Mouse (Mus musculus): ENCODE measurements at regions not wholly inside any gene's neighbourhood (a gene's known extent, or its start where the extent isn't known, plus 50 kb on each side); places are given as distances from the start of the nearest gene placed in this dataset.

DNA sequence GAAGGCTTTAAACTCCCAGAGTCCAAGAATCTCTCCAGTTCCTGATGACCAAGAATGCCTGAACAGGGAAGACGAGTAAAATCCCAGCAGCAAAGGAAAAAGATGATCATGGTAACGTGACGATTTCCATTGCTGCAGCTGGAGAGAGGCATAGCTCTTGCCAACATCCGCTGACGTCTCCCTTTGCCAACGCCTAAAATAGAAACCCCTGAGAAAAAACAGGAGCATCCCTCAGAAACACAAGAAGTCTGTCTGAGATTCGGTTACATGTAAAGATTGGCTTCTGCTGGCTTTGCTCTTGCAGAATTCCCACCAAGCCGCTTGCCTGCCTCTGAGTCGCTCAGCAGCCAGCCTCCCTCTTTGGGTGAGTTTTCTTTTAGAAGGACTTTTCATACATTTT, 290.3 kb upstream of the Nt5c1b start:
- no peak for DNase-seq (ENCODE audit: extremely low spot score)

GRCm38 (mm10) chr12:10112874-10113453, 256.8 kb upstream of the Nt5c1b start:
- no peak for DNase-seq (ENCODE audit: extremely low spot score)

GRCm38 (mm10) chr12:10122102-10122501, 247.7 kb upstream of the Nt5c1b start:
- DNase-seq (ENCODE audit: extremely low spot score) = peak; percentile 19

- peak; percentile 20 for DNase-seq (ENCODE audit: extremely low spot score)
Measured at GRCm38 (mm10) chr12:10127995-10128573, 241.7 kb upstream of the Nt5c1b start.

- peak; percentile 34 for DNase-seq (ENCODE audit: extremely low spot score)
Measured at GRCm38 (mm10) chr12:10134141-10134540, 235.6 kb upstream of the Nt5c1b start.

- peak; percentile 14 for DNase-seq (ENCODE audit: extremely low spot score)
Measured at GRCm38 (mm10) chr12:10135915-10136314, 233.9 kb upstream of the Nt5c1b start.

DNA sequence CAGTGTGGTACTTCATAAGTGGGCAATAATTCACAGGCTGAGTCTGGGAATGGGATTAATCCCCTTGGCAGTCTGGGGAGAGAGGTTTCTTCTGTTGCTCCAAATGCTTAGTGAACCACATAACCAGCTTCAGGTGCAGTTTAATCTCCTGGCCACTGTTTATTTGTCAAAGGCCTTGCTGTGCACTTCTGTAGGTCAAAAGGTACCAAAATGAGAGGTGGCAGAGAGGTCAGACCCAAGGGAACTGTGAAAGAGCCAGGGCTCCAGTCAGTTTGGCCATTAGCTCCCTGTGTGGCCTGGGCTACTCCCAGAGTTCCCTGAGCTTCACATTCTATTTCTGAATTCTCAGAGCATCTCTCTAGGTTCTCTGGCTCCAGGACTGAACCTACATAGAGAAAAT, 229.6 kb upstream of the Nt5c1b start:
- DNase-seq (ENCODE audit: extremely low spot score) = no peak

GRCm38 (mm10) chr12:10160837-10161236, 208.9 kb upstream of the Nt5c1b start:
- DNase-seq (ENCODE audit: extremely low spot score) = no peak

DNA sequence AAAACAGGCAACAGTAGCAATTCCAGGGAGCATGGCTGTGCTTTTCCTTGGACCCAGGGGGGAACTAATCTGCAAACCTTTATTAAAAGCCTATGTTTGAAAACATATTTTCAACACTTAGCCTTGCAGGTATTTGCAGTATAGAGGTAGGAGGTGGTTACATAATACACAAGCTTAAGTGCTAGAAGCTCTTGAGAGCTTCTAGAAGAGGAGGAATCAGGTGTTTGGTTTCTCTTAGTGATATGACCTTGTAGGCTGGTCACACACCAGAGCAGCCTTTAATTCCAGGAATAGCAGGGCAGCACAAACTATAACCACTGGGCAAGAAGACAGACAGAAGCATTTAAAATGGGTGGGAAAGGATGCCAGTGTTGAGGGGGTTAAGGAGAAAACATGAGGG, 201.7 kb upstream of the Nt5c1b start:
- DNase-seq (ENCODE audit: extremely low spot score) = no peak

GRCm38 (mm10) chr12:10168581-10168980, 201.2 kb upstream of the Nt5c1b start:
- DNase-seq (ENCODE audit: extremely low spot score) = no peak

- no peak for DNase-seq (ENCODE audit: extremely low spot score)
Measured at GRCm38 (mm10) chr12:10178718-10179117, 191.1 kb upstream of the Nt5c1b start.

- DNase-seq (ENCODE audit: extremely low spot score) = peak; percentile 29
Measured at GRCm38 (mm10) chr12:10179147-10179814, 190.5 kb upstream of the Nt5c1b start.

DNA sequence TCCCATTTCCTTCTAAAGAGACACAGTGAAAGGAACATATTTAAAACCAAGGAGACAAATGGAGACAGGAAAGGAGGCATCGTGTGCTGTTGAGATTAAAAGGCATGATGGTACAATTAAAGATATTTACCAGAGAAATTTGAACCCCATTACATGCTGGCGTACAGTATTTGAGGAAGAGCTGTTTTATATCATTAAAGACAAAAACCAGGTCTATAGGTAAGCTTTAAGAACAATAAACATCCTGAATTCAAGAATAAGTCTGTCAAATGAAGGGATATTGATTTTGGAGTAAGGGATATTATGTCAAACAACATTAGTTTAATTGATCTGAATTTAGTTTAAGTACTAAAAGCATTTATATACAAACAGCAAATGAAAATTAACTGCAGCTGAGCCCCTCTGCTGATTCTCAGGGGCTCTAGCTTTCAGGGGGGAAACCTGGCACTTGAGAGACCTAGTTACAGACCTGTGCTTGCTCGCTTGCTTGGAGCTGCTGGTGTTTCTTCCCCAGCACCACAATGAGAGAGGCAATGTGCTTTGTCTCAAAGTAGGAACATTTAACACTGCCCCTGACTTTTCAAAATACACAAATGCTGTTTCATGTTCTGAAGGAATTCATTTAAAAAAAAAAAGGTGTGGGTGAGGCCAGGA, 189.8 kb upstream of the Nt5c1b start:
- no peak for DNase-seq (ENCODE audit: extremely low spot score)

DNA sequence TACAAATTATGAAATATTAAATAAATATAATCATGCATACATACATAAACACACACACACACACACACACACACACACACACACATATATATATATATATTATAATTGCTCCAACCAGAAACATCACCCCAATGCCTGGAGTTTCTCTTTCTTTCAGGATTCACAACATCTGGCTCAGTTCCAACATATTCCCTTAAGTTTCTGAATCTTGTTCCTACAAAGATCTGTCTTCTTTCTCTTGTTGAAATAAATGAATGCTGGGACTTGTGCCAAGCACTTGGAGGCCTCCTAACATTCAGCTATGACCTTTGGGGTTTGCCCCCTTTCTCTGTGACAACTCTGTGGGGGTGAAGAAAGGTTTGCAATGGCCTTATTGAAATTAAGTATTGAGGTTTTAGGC, 187.2 kb upstream of the Nt5c1b start:
- no peak for DNase-seq (ENCODE audit: extremely low spot score)

- no peak for DNase-seq (ENCODE audit: extremely low spot score)
Measured at GRCm38 (mm10) chr12:10186576-10186975, 183.2 kb upstream of the Nt5c1b start.

- DNase-seq (ENCODE audit: extremely low spot score) = no peak
Measured at GRCm38 (mm10) chr12:10189746-10190145, 180.0 kb upstream of the Nt5c1b start.

DNA sequence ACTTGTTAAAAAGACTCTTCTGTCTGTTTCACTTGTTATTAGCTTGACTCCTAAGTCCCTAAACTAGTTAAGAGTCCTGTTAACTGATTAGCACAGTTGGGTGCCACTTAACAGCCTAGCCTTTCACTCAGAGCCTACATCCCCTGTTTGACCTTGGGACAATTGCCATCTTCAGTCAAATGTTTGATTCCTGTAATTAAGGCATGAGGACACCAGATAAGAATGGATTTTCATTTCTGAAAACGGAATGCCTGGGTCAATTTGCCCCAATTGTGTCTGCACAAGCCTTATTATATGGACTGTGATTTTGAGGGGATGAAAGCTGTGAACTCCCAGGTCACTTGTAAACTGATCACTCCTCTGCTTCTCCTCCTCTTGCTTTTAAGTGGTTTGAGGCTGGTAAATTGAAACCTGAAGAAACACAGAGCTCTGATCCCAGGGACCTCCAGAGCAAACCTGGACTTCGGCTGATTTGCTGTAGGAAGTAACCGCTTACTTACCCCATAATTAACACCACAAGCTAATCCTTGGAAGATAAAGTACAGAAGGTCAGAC, 171.8 kb upstream of the Nt5c1b start:
- DNase-seq (ENCODE audit: extremely low spot score) = peak; percentile 27

- no peak for DNase-seq (ENCODE audit: extremely low spot score)
Measured at GRCm38 (mm10) chr12:10209841-10210240, 159.9 kb upstream of the Nt5c1b start.

DNA sequence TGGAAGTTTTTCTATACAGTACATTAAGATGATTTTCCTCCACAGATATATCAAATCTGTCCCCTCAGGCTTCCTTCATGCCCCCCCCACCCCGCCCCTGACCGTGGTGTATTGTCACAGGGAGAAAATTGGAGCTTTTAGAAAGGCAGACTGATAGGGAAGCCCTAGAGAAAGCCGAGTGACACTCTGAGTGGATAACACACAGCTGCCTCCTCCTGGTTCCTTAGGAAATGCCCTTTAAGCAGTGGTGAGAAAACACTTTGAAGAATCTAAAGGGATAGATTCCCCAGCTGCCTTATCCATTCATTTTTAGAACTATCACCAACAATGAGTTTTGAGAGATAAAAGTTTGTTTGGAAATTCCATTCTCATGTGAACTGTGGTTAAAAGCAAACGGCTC, 147.0 kb upstream of the Nt5c1b start:
- no peak for DNase-seq (ENCODE audit: extremely low spot score)

DNA sequence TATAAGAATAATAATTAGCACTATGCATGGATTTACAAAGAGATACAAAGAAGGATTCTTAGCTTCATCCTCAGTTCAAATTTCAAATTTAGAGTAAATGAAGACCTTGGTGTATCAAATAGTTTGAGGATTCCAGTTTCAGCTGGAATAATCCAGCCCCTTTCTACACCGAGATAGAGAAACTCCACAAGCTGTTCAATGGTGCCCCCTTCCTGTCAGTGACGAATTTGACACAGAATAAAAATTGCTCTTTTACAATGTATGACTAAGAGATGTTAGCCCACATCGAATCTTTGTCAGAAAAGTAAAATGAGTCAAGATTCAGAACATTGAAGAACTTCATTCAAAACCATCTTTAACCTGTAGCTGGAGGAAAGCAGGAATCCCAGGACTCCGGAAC, 145.9 kb upstream of the Nt5c1b start:
- DNase-seq (ENCODE audit: extremely low spot score) = peak; percentile 44

GRCm38 (mm10) chr12:10231144-10231543, 138.6 kb upstream of the Nt5c1b start:
- no peak for DNase-seq (ENCODE audit: extremely low spot score)

DNA sequence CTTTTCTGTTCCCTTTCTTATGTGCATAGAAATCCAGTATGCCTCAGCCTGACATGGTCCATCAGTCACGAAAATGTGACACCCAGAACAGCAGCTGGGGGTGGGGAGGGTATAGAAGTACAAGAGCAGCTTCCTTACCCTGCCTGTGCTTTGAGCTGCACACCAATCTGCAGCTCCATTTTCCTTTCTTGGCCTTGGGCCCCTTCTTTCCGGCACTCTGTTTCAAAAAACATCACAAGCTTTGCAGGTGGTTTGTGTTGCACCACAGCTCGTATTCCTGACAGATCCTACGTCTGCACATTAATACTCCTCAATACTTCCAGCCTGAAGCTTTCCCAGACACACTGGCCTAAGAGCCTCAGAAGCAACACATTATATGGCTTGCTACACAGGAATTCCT, 138.1 kb upstream of the Nt5c1b start:
- no peak for DNase-seq (ENCODE audit: extremely low spot score)

DNA sequence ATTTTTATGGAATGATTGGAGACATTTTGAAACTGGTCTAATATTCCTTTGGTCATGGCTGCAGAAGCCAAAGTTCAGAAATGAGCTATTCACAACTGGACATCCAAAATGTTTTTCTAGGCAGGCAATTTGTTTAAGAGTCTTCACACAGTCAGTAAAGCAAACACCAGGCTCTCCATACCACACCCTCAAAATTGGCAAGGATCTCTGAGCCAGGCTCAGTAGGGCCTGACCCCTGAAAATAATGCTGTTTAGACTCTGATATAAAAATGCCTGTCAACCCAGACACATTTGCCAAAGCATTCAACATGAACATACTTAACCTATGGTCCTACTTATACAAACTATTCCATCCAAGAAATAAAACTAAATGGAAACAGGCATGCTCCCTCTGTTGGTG, 121.7 kb upstream of the Nt5c1b start:
- DNase-seq (ENCODE audit: extremely low spot score) = no peak

Data from embryo, embryonic 9.5 days (tissue).